ENCODE assay signal across 25 mouse cellular contexts in genomic region chr3:41476516-41476915, GRCm38 (mm10).
"Had no signal": no experiment of that assay in that cellular context is flagged by ENCODE, and none has a peak within 500 bp of the region (broad histone marks: within the 10 kb centered on the region; RNA-seq: fewer than 3 reads in every experiment).

No protein-coding gene starts in this region.

- H3K27ac ChIP-seq: heart, adult 2 months; heart, embryonic 10.5 days; hindbrain, embryonic 10.5 days; hindbrain, embryonic 12.5 days; hindbrain, embryonic 14.5 days; intestine, embryonic 15.5 days; layer of hippocampus, adult 2 months; limb, embryonic 10.5 days; limb, embryonic 12.5 days; liver, embryonic 13.5 days; liver, embryonic 15.5 days had no signal

- DNase-seq: gastrocnemius, postnatal 14 days; gastrocnemius, postnatal 36 days; heart, adult 2 months; heart, postnatal 10 days; heart, postnatal 4 days; kidney, adult 18-20 months; kidney, adult 8-10 months; kidney, postnatal 10 days; kidney, postnatal 25 days; kidney, postnatal 4 days; liver; liver, embryonic 13.5 days had no signal

- H3K4me3 ChIP-seq: heart, adult 2 months; heart, embryonic 10.5 days; heart, embryonic 12.5 days; hindbrain, embryonic 10.5 days; hindbrain, embryonic 12.5 days; intestine, embryonic 15.5 days; layer of hippocampus, adult 2 months; limb, embryonic 10.5 days; limb, embryonic 12.5 days; liver, embryonic 13.5 days; liver, embryonic 15.5 days had no signal

- ATAC-seq: hindbrain, embryonic 16.5 days; inflammation-experienced regulatory T-cells, adult 6 months; intestine, embryonic 15.5 days; intestine, postnatal 0 days had no signal
